Mouse (Mus musculus) ES-Bruce4 (cell line): ENCODE data around the gene Palm2.

Experiments used
- CTCF ChIP-seq: IDR thresholded peaks from one replicate; pipeline ENCODE4 v1.8.1; 2011; ENCODE audit warnings: low read depth, low read length
- EP300 ChIP-seq: IDR thresholded peaks from 2 replicates; pipeline ENCODE4 v1.6.1; 2011; ENCODE audit warnings: low read depth, low read length; ENCODE audit not compliant: insufficient read depth
- POLR2A ChIP-seq: IDR thresholded peaks from one replicate; pipeline ENCODE4 v1.8.1; 2011; ENCODE audit warnings: low read length; ENCODE audit not compliant: insufficient read depth

- TF ChIP-seq CTCF (no peak), POLR2A (no peak), EP300 (no peak)
Measured at GRCm38 (mm10) chr4:57757997-57758396, 323.9 kb downstream of the Palm2 start.
